Mouse (Mus musculus): ENCODE data around the gene H2-Q6. TPM values are rescaled to one million over a fixed set of nuclear protein-coding genes. Genes with fewer than 3 reads are reported as not detected.
"Not testable (repeated sequence)": the region's sequence is repeated elsewhere in the genome, so short reads cannot be mapped to it uniquely, and the experiment has no call there.

Gene H2-Q6
- 78.6 and 82.7 TPM in 2 replicates for total RNA-seq (2017)

- peak; percentile 97 for ATAC-seq (replicated peaks; ENCODE audit: low read depth, poor library complexity, severe bottlenecking)
These were observed at the start of gene H2-Q6 for GRCm38 (mm10) chr17:35424624-35425416. H2-Q6 (plus strand) TSS chr17:35424850.

- ATAC-seq (replicated peaks; ENCODE audit: low read depth, poor library complexity, severe bottlenecking) = peak; percentile 100
These were observed 45.3 kb upstream of the H2-Q6 start, which contains the start of gene H2-Q4 for GRCm38 (mm10) chr17:35379369-35379728. H2-Q4 (plus strand) TSS chr17:35379617.

- 0 out of 2 replicates have a peak, but pooled peaks have one; percentile 18 for ATAC-seq (replicated peaks; ENCODE audit: low read depth, poor library complexity, severe bottlenecking)
These were observed 44.8 kb upstream of the H2-Q6 start for GRCm38 (mm10) chr17:35379729-35380451.

- ATAC-seq (replicated peaks; ENCODE audit: low read depth, poor library complexity, severe bottlenecking) = not testable (repeated sequence)
These were observed 34.9 kb upstream of the H2-Q6 start for GRCm38 (mm10) chr17:35389796-35390195.

- not testable (repeated sequence) for ATAC-seq (replicated peaks; ENCODE audit: low read depth, poor library complexity, severe bottlenecking)
These were observed 32.0 kb upstream of the H2-Q6 start for GRCm38 (mm10) chr17:35392671-35393070.

- ATAC-seq (replicated peaks; ENCODE audit: low read depth, poor library complexity, severe bottlenecking) = peak; percentile 99
These were observed 30.5 kb upstream of the H2-Q6 start for GRCm38 (mm10) chr17:35393864-35394800.

- not testable (repeated sequence) for ATAC-seq (replicated peaks; ENCODE audit: low read depth, poor library complexity, severe bottlenecking)
These were observed 27.7 kb upstream of the H2-Q6 start for GRCm38 (mm10) chr17:35396956-35397355.

GRCm38 (mm10) chr17:35413057-35413456, 11.6 kb upstream of the H2-Q6 start:
- not testable (repeated sequence) for ATAC-seq (replicated peaks; ENCODE audit: low read depth, poor library complexity, severe bottlenecking)

- peak; percentile 87 for ATAC-seq (replicated peaks; ENCODE audit: low read depth, poor library complexity, severe bottlenecking)
These were observed 9.1 kb upstream of the H2-Q6 start for GRCm38 (mm10) chr17:35415273-35416129.

- no peak for ATAC-seq (replicated peaks; ENCODE audit: low read depth, poor library complexity, severe bottlenecking)
These were observed 5.9 kb upstream of the H2-Q6 start for GRCm38 (mm10) chr17:35418772-35419171.

- ATAC-seq (replicated peaks; ENCODE audit: low read depth, poor library complexity, severe bottlenecking) = not testable (repeated sequence)
These were observed 5.1 kb upstream of the H2-Q6 start for GRCm38 (mm10) chr17:35419564-35419963.

- not testable (repeated sequence) for ATAC-seq (replicated peaks; ENCODE audit: low read depth, poor library complexity, severe bottlenecking)
These were observed 4.3 kb upstream of the H2-Q6 start for GRCm38 (mm10) chr17:35420206-35420810.

- not testable (repeated sequence) for ATAC-seq (replicated peaks; ENCODE audit: low read depth, poor library complexity, severe bottlenecking)
These were observed 3.3 kb upstream of the H2-Q6 start for GRCm38 (mm10) chr17:35421331-35421730.

- not testable (repeated sequence) for ATAC-seq (replicated peaks; ENCODE audit: low read depth, poor library complexity, severe bottlenecking)
These were observed 2.3 kb upstream of the H2-Q6 start for GRCm38 (mm10) chr17:35422360-35422759.

- not testable (repeated sequence) for ATAC-seq (replicated peaks; ENCODE audit: low read depth, poor library complexity, severe bottlenecking)
These were observed 1.4 kb upstream of the H2-Q6 start for GRCm38 (mm10) chr17:35423131-35423810.

- ATAC-seq (replicated peaks; ENCODE audit: low read depth, poor library complexity, severe bottlenecking) = not testable (repeated sequence)
These were observed 544 bp upstream of the H2-Q6 start for GRCm38 (mm10) chr17:35424106-35424505.

- ATAC-seq (replicated peaks; ENCODE audit: low read depth, poor library complexity, severe bottlenecking) = not testable (repeated sequence)
These were observed 824 bp downstream of the H2-Q6 start for GRCm38 (mm10) chr17:35425474-35425873.

GRCm38 (mm10) chr17:35428883-35429282, 4.2 kb downstream of the H2-Q6 start:
- not testable (repeated sequence) for ATAC-seq (replicated peaks; ENCODE audit: low read depth, poor library complexity, severe bottlenecking)
